Mouse (Mus musculus) liver, adult 2 months (tissue): ENCODE measurements around the gene Bcl11b.

Experiments
- CTCF ChIP-seq: fragments of 200-500 bp; IDR thresholded peaks from 2 replicates; pipeline ENCODE4 v1.5.1; 2011; ENCODE audit warnings: low read depth, low read length, control low read depth
- POLR2A ChIP-seq: fragments of 200-500 bp; IDR thresholded peaks from 2 replicates; pipeline ENCODE4 v1.6.1; 2011; ENCODE audit warnings: low read length, control low read depth; ENCODE audit not compliant: insufficient read depth; ENCODE audit errors: extremely low read depth

DNA sequence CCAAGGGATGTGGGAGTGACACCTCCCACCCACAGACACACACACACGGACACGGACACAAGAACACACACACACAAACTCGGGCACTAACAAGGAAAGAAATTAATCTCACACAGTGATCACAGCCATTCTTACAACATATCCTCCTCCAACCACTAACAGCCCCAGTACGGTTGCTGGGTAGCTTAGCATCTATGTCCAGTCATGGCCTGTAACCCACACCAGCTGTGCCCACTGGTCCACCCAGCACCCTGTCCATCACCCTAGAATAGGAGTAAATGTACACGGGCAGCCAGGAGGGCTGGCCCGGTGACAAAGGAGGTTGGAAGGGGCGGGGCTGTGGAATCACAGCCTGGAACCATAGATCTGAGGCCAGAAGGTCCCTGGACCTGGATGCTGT is 74.5 kb downstream of the Bcl11b start:
- no peak for TF ChIP-seq POLR2A
- TF ChIP-seq CTCF: no peak
